Mouse (Mus musculus): ENCODE results near the gene Elovl2.
A peak's percentile ranks its signal among the peaks of the same experiment; 100 is the strongest.

The Elovl2 gene

GRCm38 (mm10) chr13:41134901-41135300 is 85.3 kb downstream of the Elovl2 start:
- peak; percentile 22 for DNase-seq
